Mouse (Mus musculus) mature B cell (primary cell): ENCODE data around the gene Sez6.

Experiments used
- in situ Hi-C: fragments of 300-500 bp; cut with MboI; formaldehyde crosslinking; loops from 2 replicates; pipeline ENCODE4 v1.14.3; 2019

Sez6 gene

GRCm38 (mm10) chr11:77906097-77906687 lies 24.4 kb upstream of the Sez6 start:
- in situ Hi-C loops = no loop called here

GRCm38 (mm10) chr11:77906747-77907174 lies 23.8 kb upstream of the Sez6 start:
- in situ Hi-C loops = no loop called here

- in situ Hi-C loops = no loop called here
Observed at GRCm38 (mm10) chr11:77908468-77908867, 22.1 kb upstream of the Sez6 start.

GRCm38 (mm10) chr11:77909376-77909775 lies 21.2 kb upstream of the Sez6 start:
- in situ Hi-C loops = no loop called here

GRCm38 (mm10) chr11:77909776-77910175 lies 20.8 kb upstream of the Sez6 start:
- in situ Hi-C loops = no loop called here

GRCm38 (mm10) chr11:77913505-77913904 lies 17.1 kb upstream of the Sez6 start:
- in situ Hi-C loops = no loop called here

- in situ Hi-C loops = no loop called here
Observed at GRCm38 (mm10) chr11:77914598-77915260, 15.9 kb upstream of the Sez6 start.

- in situ Hi-C loops = no loop called here
Observed at GRCm38 (mm10) chr11:77916741-77917140, 13.9 kb upstream of the Sez6 start.

- in situ Hi-C loops = no loop called here
Observed at GRCm38 (mm10) chr11:77917166-77917565, 13.4 kb upstream of the Sez6 start.

GRCm38 (mm10) chr11:77923285-77923684 lies 7.3 kb upstream of the Sez6 start:
- in situ Hi-C loops = no loop called here

GRCm38 (mm10) chr11:77925836-77926657 lies 4.6 kb upstream of the Sez6 start:
- in situ Hi-C loops = no loop called here

GRCm38 (mm10) chr11:77926666-77927065 lies 3.9 kb upstream of the Sez6 start:
- in situ Hi-C loops = no loop called here

GRCm38 (mm10) chr11:77927837-77928236 lies 2.8 kb upstream of the Sez6 start:
- in situ Hi-C loops = no loop called here

GRCm38 (mm10) chr11:77931541-77932433 lies 1.2 kb downstream of the Sez6 start:
- in situ Hi-C loops = no loop called here

- in situ Hi-C loops = no loop called here
Observed at GRCm38 (mm10) chr11:77932576-77932975, 2.0 kb downstream of the Sez6 start.

GRCm38 (mm10) chr11:77934111-77934521 lies 3.5 kb downstream of the Sez6 start:
- in situ Hi-C loops = no loop called here

- in situ Hi-C loops = no loop called here
Observed at GRCm38 (mm10) chr11:77934568-77935311, 4.1 kb downstream of the Sez6 start.

GRCm38 (mm10) chr11:77936846-77937245 lies 6.2 kb downstream of the Sez6 start:
- in situ Hi-C loops = no loop called here

- in situ Hi-C loops = no loop called here
Observed at GRCm38 (mm10) chr11:77937649-77938410, 7.2 kb downstream of the Sez6 start.

GRCm38 (mm10) chr11:77942230-77942629 lies 11.6 kb downstream of the Sez6 start:
- in situ Hi-C loops = no loop called here
